Mouse (Mus musculus): ENCODE data around the gene Irf7.
"Not testable (repeated sequence)": the region's sequence is repeated elsewhere in the genome, so short reads cannot be mapped to it uniquely, and the experiment has no call there.

Gene Irf7

GRCm38 (mm10) chr7:141275356-141275755, 9.1 kb upstream of the Irf7 start:
- DNase-seq (ENCODE audit: low spot score in 2 of 2) = peak in 1 of 2 experiments; percentile 10

- DNase-seq (ENCODE audit: low spot score in 2 of 2) = no peak
Observed at GRCm38 (mm10) chr7:141270631-141271030, 4.3 kb upstream of the Irf7 start.

- no peak for DNase-seq (ENCODE audit: low spot score in 2 of 2)
Observed at GRCm38 (mm10) chr7:141269273-141269545, 2.9 kb upstream of the Irf7 start.

- DNase-seq (ENCODE audit: low spot score in 2 of 2) = no peak
Observed at GRCm38 (mm10) chr7:141268466-141269272, 2.4 kb upstream of the Irf7 start.

GRCm38 (mm10) chr7:141265411-141265738, 906 bp downstream of the Irf7 start:
- peak in 1 of 2 experiments; percentile 45 for DNase-seq (ENCODE audit: low spot score in 2 of 2)

- peak; percentile 50 to 71 for DNase-seq (ENCODE audit: low spot score in 2 of 2)
Observed at GRCm38 (mm10) chr7:141264761-141265410, 1.4 kb downstream of the Irf7 start.

GRCm38 (mm10) chr7:141264041-141264700, 2.1 kb downstream of the Irf7 start:
- no peak for DNase-seq (ENCODE audit: low spot score in 2 of 2)

GRCm38 (mm10) chr7:141263640-141264039, 2.6 kb downstream of the Irf7 start:
- DNase-seq (ENCODE audit: low spot score in 2 of 2) = no peak

- DNase-seq (ENCODE audit: low spot score in 2 of 2) = no peak
Observed at GRCm38 (mm10) chr7:141261480-141261879, 4.8 kb downstream of the Irf7 start.

GRCm38 (mm10) chr7:141256159-141256558, 10.1 kb downstream of the Irf7 start:
- DNase-seq (ENCODE audit: low spot score in 2 of 2) = no peak

GRCm38 (mm10) chr7:141250486-141250885, 15.8 kb downstream of the Irf7 start:
- DNase-seq (ENCODE audit: low spot score in 2 of 2) = not testable (repeated sequence)

- DNase-seq (ENCODE audit: low spot score in 2 of 2) = no peak
Observed at GRCm38 (mm10) chr7:141231551-141231950, 34.7 kb downstream of the Irf7 start.

- no peak for DNase-seq (ENCODE audit: low spot score in 2 of 2)
Observed at GRCm38 (mm10) chr7:141231111-141231510, 35.2 kb downstream of the Irf7 start.

GRCm38 (mm10) chr7:141230570-141230969, 35.7 kb downstream of the Irf7 start:
- DNase-seq (ENCODE audit: low spot score in 2 of 2) = no peak

- DNase-seq (ENCODE audit: low spot score in 2 of 2) = no peak
Observed at GRCm38 (mm10) chr7:141229702-141230101, 36.6 kb downstream of the Irf7 start.

GRCm38 (mm10) chr7:141228279-141229067, 37.8 kb downstream of the Irf7 start, which contains the start of gene Phrf1:
Gene Phrf1 (plus strand): TSS chr7:141228784.
- DNase-seq (ENCODE audit: low spot score in 2 of 2) = peak; percentile 96 to 98

- no peak for DNase-seq (ENCODE audit: low spot score in 2 of 2)
Observed at GRCm38 (mm10) chr7:141227796-141228195, 38.5 kb downstream of the Irf7 start.

GRCm38 (mm10) chr7:141226535-141226934, 39.7 kb downstream of the Irf7 start:
- no peak for DNase-seq (ENCODE audit: low spot score in 2 of 2)

- no peak for DNase-seq (ENCODE audit: low spot score in 2 of 2)
Observed at GRCm38 (mm10) chr7:141222696-141223215, 43.5 kb downstream of the Irf7 start.

GRCm38 (mm10) chr7:141222126-141222467, 44.2 kb downstream of the Irf7 start:
- no peak for DNase-seq (ENCODE audit: low spot score in 2 of 2)

GRCm38 (mm10) chr7:141221249-141222125, 44.8 kb downstream of the Irf7 start:
- peak; percentile 92 to 98 for DNase-seq (ENCODE audit: low spot score in 2 of 2)
